ENCODE assay signal across 13 mouse cellular contexts in genomic region chr7:13314095-13314597, GRCm38 (mm10). TPM values are rescaled to one million over a fixed set of nuclear protein-coding genes. Genes with fewer than 3 reads are reported as not detected.
DNase-seq lines count a peak whose midpoint lies in the region.
"Had no signal": no experiment of that assay in that cellular context is flagged by ENCODE, and none has a peak within 500 bp of the region (broad histone marks: within the 10 kb centered on the region; RNA-seq: fewer than 3 reads in every experiment).

No protein-coding gene starts in this region.

- peaks cover 45% of the 10 kb centered on the region for H3K36me3 ChIP-seq in heart, embryonic 10.5 days

- intact Hi-C loops in left cerebral cortex, postnatal 14 days (cut with DNase I): no loop called here

- 83% methylated on average over 5 of the region's 5 CpGs for WGBS in heart, embryonic 10.5 days

- DNase-seq in heart, postnatal 4 days: peak; percentile 12
- DNase-seq in heart, embryonic 10.5 days (ENCODE audit: low spot score): no peak
- peak; percentile 11 for DNase-seq in ovary, adult 18-20 months (ENCODE audit: low spot score)
- no peak for DNase-seq in ovary, postnatal 10 days (ENCODE audit: low spot score)
- DNase-seq in fat pad, adult 2 months (ENCODE audit: extremely low read depth, low read depth, low spot score): peak; percentile 100
- DNase-seq in telencephalon, adult 2 months (ENCODE audit: low read depth, low spot score): peak; percentile 2
- DNase-seq in left cerebral cortex, postnatal 14 days (ENCODE audit: low spot score in 2 of 2): no peak
- no peak for DNase-seq in frontal cortex, postnatal 10 days (ENCODE audit: low spot score in 2 of 2)
- DNase-seq: cerebellum, adult 9-10 months; right cerebral cortex, postnatal 25 days; thymus, adult 18-20 months had no signal

- no peaks in the 10 kb centered on the region for H3K4me1 ChIP-seq in heart, embryonic 10.5 days
- H3K4me1 ChIP-seq: midbrain, embryonic 12.5 days; neural tube, embryonic 12.5 days had no signal

- H3K27me3 ChIP-seq in heart, embryonic 10.5 days (ENCODE audit: insufficient read depth, poor library complexity, severe bottlenecking): no peaks in the 10 kb centered on the region
- H3K27me3 ChIP-seq: midbrain, embryonic 12.5 days; neural tube, embryonic 12.5 days had no signal

- H3K27ac ChIP-seq in heart, embryonic 10.5 days: no peak overlapping the region
- H3K27ac ChIP-seq: midbrain, embryonic 12.5 days; neural tube, embryonic 12.5 days had no signal

- no peaks in the 10 kb centered on the region for H3K9me3 ChIP-seq in heart, embryonic 10.5 days
- H3K9me3 ChIP-seq: midbrain, embryonic 12.5 days; neural tube, embryonic 12.5 days had no signal

- no peak overlapping the region for H3K4me3 ChIP-seq in heart, embryonic 10.5 days
- H3K4me3 ChIP-seq: midbrain, embryonic 12.5 days; neural tube, embryonic 12.5 days had no signal

RNA-seq across cellular contexts. Expression of gene Pla2g4c, which starts 10.3 kb away (rescaled TPM):
- under 1 TPM; 0.27 to 0.43 TPM for total RNA-seq in heart, postnatal 4 days (2021)
- polyA plus RNA-seq in heart, embryonic 10.5 days (2016; fragmentation: Nextera tagmentation; extraction: Ambion mirVana): 0.75 and 1.3 TPM in 2 replicates
- under 1 TPM; 0.17 to 0.18 TPM for total RNA-seq in left cerebral cortex, postnatal 14 days (2021)

RNA-seq across cellular contexts. Expression of gene Zswim9, which starts 35.6 kb away (rescaled TPM):
- total RNA-seq in heart, postnatal 4 days (2021): 1 to 10 TPM; 5.8 to 6.5 TPM
- 7.6 and 7.9 TPM in 2 replicates for polyA plus RNA-seq in heart, embryonic 10.5 days (2016; fragmentation: Nextera tagmentation; extraction: Ambion mirVana)
- 10 to 100 TPM; 11.3 to 12.7 TPM for total RNA-seq in left cerebral cortex, postnatal 14 days (2021)

RNA-seq across cellular contexts. Expression of gene Lig1, which starts 37.1 kb away (rescaled TPM):
- total RNA-seq in heart, postnatal 4 days (2021): 10 to 100 TPM; 44.3 to 45.5 TPM
- polyA plus RNA-seq in heart, embryonic 10.5 days (2016; fragmentation: Nextera tagmentation; extraction: Ambion mirVana): 85.1 and 105 TPM in 2 replicates
- total RNA-seq in left cerebral cortex, postnatal 14 days (2021): 10 to 100 TPM in 1 of 2 experiments, 1 to 10 TPM in 1; 8.0 to 11.6 TPM

Comparison
In these comparisons a context has a peak if more than half of its experiments do, and no peak if none do; other contexts are left out.
1. DNase-seq: peak in heart, postnatal 4 days (single experiment), ovary, adult 18-20 months (single experiment), fat pad, adult 2 months (single experiment) and telencephalon, adult 2 months (single experiment); none in heart, embryonic 10.5 days (single experiment), ovary, postnatal 10 days (single experiment), left cerebral cortex, postnatal 14 days (0 of 2) and frontal cortex, postnatal 10 days (0 of 2).